21 mouse cellular contexts compared by ENCODE assay signal in the genomic region with DNA sequence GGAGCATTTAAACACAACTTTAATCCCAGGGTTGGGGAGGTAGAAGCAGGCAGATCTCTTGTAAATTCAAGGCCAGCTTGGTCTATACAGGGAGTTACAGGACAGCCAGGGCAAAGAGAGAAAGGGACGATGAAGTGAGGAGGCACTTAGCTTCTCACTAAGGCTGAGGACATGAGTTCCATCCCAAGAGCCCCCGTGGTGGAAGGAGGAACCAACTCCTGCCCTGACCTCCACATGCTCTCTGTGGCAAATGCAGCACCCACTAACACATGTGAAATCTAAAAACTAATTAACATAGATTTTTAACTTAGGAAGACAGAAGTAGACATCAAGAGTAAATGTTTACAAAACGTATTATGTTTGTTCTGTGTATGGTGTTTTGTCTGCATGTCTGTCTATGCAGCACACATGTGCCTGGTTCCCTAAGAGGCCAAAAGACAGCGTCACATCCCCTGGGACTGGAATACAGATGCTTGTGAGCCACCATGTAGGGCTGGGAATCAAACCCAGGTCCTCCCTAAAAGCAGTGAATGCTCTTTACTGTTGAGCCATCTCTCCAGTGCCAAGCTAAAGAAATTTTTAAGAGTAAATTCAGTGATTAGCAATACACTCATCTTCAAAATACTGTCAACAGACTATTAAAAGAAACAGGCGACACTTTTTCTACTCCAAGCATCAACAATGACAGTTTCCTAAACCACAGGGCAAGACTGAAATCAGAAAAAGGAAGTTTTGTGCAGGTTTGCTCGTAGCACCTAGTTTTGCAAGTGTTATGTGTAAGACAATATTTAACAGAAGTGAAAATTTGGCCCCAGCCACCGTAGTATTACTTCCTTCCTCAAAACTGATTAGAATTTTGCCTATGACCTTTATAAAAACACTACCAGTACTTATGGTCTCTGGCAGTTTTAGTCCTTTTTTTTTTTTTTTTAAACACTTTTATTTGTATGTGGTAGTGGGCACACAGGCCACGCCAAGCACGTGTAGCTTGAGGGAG. TPM values are rescaled to one million over a fixed set of nuclear protein-coding genes. Genes with fewer than 3 reads are reported as not detected.
A peak's percentile ranks its signal among the peaks of the same experiment; 100 is the strongest.
DNase-seq lines count a peak whose midpoint lies in the region; ATAC-seq lines count a peak whose summit lies in the region.
"Had no signal": no experiment of that assay in that cellular context is flagged by ENCODE, and none has a peak within 500 bp of the region (broad histone marks: within the 10 kb centered on the region; RNA-seq: fewer than 3 reads in every experiment).

No protein-coding gene starts in this region.

- intact Hi-C loops in gastrocnemius, postnatal 36 days (cut with DNase I), result loop anchor here (5.0 kb wide), 1 partner anchor 46 kb away; no protein-coding TSS in a partner anchor

- H3K9ac ChIP-seq in liver, embryonic 12.5 days, result no peak overlapping the region
- H3K9ac ChIP-seq: embryonic facial prominence, embryonic 12.5 days; limb, embryonic 12.5 days; midbrain, embryonic 15.5 days; neural tube, embryonic 12.5 days had no signal

- DNase-seq in liver, result no peak
- peak; percentile 88 for DNase-seq in A20 (ENCODE audit: low read depth, low spot score)
- DNase-seq in embryo, embryonic 9.5 days (ENCODE audit: extremely low spot score), result no peak
- no peak for DNase-seq in gastrocnemius, postnatal 36 days
- no peak for DNase-seq in adrenal gland, postnatal 14 days
- DNase-seq: adrenal gland, postnatal 36 days; cerebellum, adult 11 months; cerebellum, postnatal 36 days; gastrocnemius, postnatal 14 days; kidney, adult 11 months; lung, postnatal 14 days had no signal

- H3K4me2 ChIP-seq in liver, embryonic 12.5 days, result peak overlapping the region; percentile 88; the same call in 1 of the 2 replicates
- H3K4me2 ChIP-seq: embryonic facial prominence, embryonic 12.5 days; heart, embryonic 11.5 days; limb, embryonic 12.5 days; midbrain, embryonic 15.5 days; neural tube, embryonic 12.5 days had no signal

- peaks cover 58% of the 10 kb centered on the region for H3K4me1 ChIP-seq in liver, embryonic 12.5 days
- H3K4me1 ChIP-seq in megakaryocyte, embryonic 14.5 days, result peaks cover 77% of the 10 kb centered on the region

- WGBS in liver, embryonic 12.5 days (ENCODE audit: insufficient replicate concordance), result 66% methylated on average over 9 of the region's 9 CpGs

- H3K27ac ChIP-seq in liver, embryonic 12.5 days, result no peak overlapping the region
- H3K27ac ChIP-seq: embryonic facial prominence, embryonic 12.5 days; forebrain, embryonic 10.5 days; limb, embryonic 12.5 days; midbrain, embryonic 15.5 days; neural tube, embryonic 12.5 days had no signal

- H3K4me3 ChIP-seq in liver, embryonic 12.5 days, result no peak overlapping the region
- H3K4me3 ChIP-seq in megakaryocyte, embryonic 14.5 days (replicated peaks), result peak overlapping the region; percentile 50
- H3K4me3 ChIP-seq: embryonic facial prominence, embryonic 12.5 days; forebrain, embryonic 10.5 days; limb, embryonic 12.5 days; midbrain, embryonic 15.5 days; neural tube, embryonic 12.5 days had no signal

- no peaks in the 10 kb centered on the region for H3K27me3 ChIP-seq in liver, embryonic 12.5 days (replicated peaks)
- no peaks in the 10 kb centered on the region for H3K27me3 ChIP-seq in megakaryocyte, embryonic 14.5 days (replicated peaks)
- H3K27me3 ChIP-seq: embryonic facial prominence, embryonic 12.5 days; limb, embryonic 12.5 days; midbrain, embryonic 15.5 days; neural tube, embryonic 12.5 days had no signal

- no peak for ATAC-seq in liver, embryonic 12.5 days
- ATAC-seq in common myeloid progenitor, adult 5-6 weeks (replicated peaks; ENCODE audit: low read depth, poor library complexity, severe bottlenecking), result peak; percentile 46
- ATAC-seq: hindbrain, embryonic 16.5 days; midbrain, embryonic 15.5 days had no signal

- H3K36me3 ChIP-seq in liver, embryonic 12.5 days, result peaks cover 74% of the 10 kb centered on the region
- H3K36me3 ChIP-seq in megakaryocyte, embryonic 14.5 days (replicated peaks; ENCODE audit: low read length), result peaks cover 73% of the 10 kb centered on the region

- no peaks in the 10 kb centered on the region for H3K9me3 ChIP-seq in liver, embryonic 12.5 days (replicated peaks)
- no peaks in the 10 kb centered on the region for H3K9me3 ChIP-seq in megakaryocyte, embryonic 14.5 days
- H3K9me3 ChIP-seq: embryonic facial prominence, embryonic 12.5 days; forebrain, embryonic 10.5 days; limb, embryonic 12.5 days; midbrain, embryonic 15.5 days; neural tube, embryonic 12.5 days had no signal

RNA-seq across cellular contexts. Expression of gene Dcaf12, which starts 3.8 kb away (rescaled TPM):
- 61.4 and 64.5 TPM in 2 replicates for polyA plus RNA-seq in liver, embryonic 12.5 days (2016; fragmentation: Nextera tagmentation; extraction: Ambion mirVana)
- total RNA-seq in common myeloid progenitor, adult 5-6 weeks (2017), result 30.6 and 37.8 TPM in 2 replicates
- 21.1 and 26.3 TPM in 2 replicates for polyA plus RNA-seq in megakaryocyte, embryonic 14.5 days (2012; ENCODE audit: insufficient read depth, low replicate concordance)
- 10 to 100 TPM; 23.9 to 27.4 TPM for total RNA-seq in gastrocnemius, postnatal 36 days (2021)
- total RNA-seq in adrenal gland, postnatal 14 days (2021), result 53.7 and 57.3 TPM in 2 replicates

RNA-seq across cellular contexts. Expression of gene Ubap2, which starts 35.9 kb away (rescaled TPM):
- 48.7 and 50.2 TPM in 2 replicates for polyA plus RNA-seq in liver, embryonic 12.5 days (2016; fragmentation: Nextera tagmentation; extraction: Ambion mirVana)
- 33.4 and 39.6 TPM in 2 replicates for total RNA-seq in common myeloid progenitor, adult 5-6 weeks (2017)
- polyA plus RNA-seq in megakaryocyte, embryonic 14.5 days (2012; ENCODE audit: insufficient read depth, low replicate concordance), result 277 and 564 TPM in 2 replicates
- 10 to 100 TPM; 86.8 to 88.5 TPM for total RNA-seq in gastrocnemius, postnatal 36 days (2021)
- total RNA-seq in adrenal gland, postnatal 14 days (2021), result 42.1 and 44.8 TPM in 2 replicates

RNA-seq across cellular contexts. Expression of gene Ubap1, which starts 37.9 kb away (rescaled TPM):
- 28.3 and 28.5 TPM in 2 replicates for polyA plus RNA-seq in liver, embryonic 12.5 days (2016; fragmentation: Nextera tagmentation; extraction: Ambion mirVana)
- 28.9 and 44.8 TPM in 2 replicates for total RNA-seq in common myeloid progenitor, adult 5-6 weeks (2017)
- 5.1 and 28.5 TPM in 2 replicates for polyA plus RNA-seq in megakaryocyte, embryonic 14.5 days (2012; ENCODE audit: insufficient read depth, low replicate concordance)
- total RNA-seq in gastrocnemius, postnatal 36 days (2021), result 10 to 100 TPM; 33.9 to 35.5 TPM
- total RNA-seq in adrenal gland, postnatal 14 days (2021), result 38.5 and 52.1 TPM in 2 replicates
